In genomic region chr9:110685591-110685990, GRCm38 (mm10) we compare ENCODE assay signal across 9 mouse cellular contexts. TPM values are rescaled to one million over a fixed set of nuclear protein-coding genes. Genes with fewer than 3 reads are reported as not detected.
DNase-seq lines count a peak whose midpoint lies in the region; ATAC-seq and TF ChIP-seq lines count a peak whose summit lies in the region.
"Had no signal": no experiment of that assay in that cellular context is flagged by ENCODE, and none has a peak within 500 bp of the region (broad histone marks: within the 10 kb centered on the region; RNA-seq: fewer than 3 reads in every experiment).

No protein-coding gene starts in this region.

- no peak overlapping the region for H3K4me2 ChIP-seq in midbrain, embryonic 15.5 days
- H3K4me2 ChIP-seq: embryonic facial prominence, embryonic 13.5 days had no signal

- ATAC-seq in midbrain, embryonic 15.5 days (replicated peaks) = no peak

- no peaks in the 10 kb centered on the region for H3K36me3 ChIP-seq in midbrain, embryonic 10.5 days
- no peaks in the 10 kb centered on the region for H3K36me3 ChIP-seq in midbrain, embryonic 15.5 days (replicated peaks)
- H3K36me3 ChIP-seq: embryonic facial prominence, embryonic 13.5 days had no signal

- no peak for DNase-seq in gastrocnemius, adult 2 months
- DNase-seq in gastrocnemius, adult 18-20 months (ENCODE audit: low spot score) = no peak
- DNase-seq in midbrain, embryonic 10.5 days (ENCODE audit: low spot score) = no peak
- DNase-seq in monocyte, adult 2 months (ENCODE audit: low read depth in 1 of 2, low spot score in 2 of 2) = peak; percentile 44 to 62
- DNase-seq in retina, postnatal 1 day = no peak
- no peak for DNase-seq in embryo, embryonic 10 days (ENCODE audit: low spot score)

- no peaks in the 10 kb centered on the region for H3K9me3 ChIP-seq in midbrain, embryonic 10.5 days (replicated peaks)
- no peaks in the 10 kb centered on the region for H3K9me3 ChIP-seq in midbrain, embryonic 15.5 days
- H3K9me3 ChIP-seq: embryonic facial prominence, embryonic 13.5 days had no signal

- WGBS in midbrain, embryonic 10.5 days = 87% methylated on average over 5 of the region's 5 CpGs
- WGBS in midbrain, embryonic 15.5 days = 75% methylated on average over 5 of the region's 5 CpGs

- no peak overlapping the region for H3K4me3 ChIP-seq in gastrocnemius, adult 2 months
- no peak overlapping the region for H3K4me3 ChIP-seq in midbrain, embryonic 10.5 days
- no peak overlapping the region for H3K4me3 ChIP-seq in midbrain, embryonic 15.5 days
- H3K4me3 ChIP-seq in brown adipose tissue, adult 24 weeks (ENCODE audit: insufficient read depth, low read depth, low read length) = no peak overlapping the region
- H3K4me3 ChIP-seq: embryonic facial prominence, embryonic 13.5 days had no signal

- no peaks in the 10 kb centered on the region for H3K27me3 ChIP-seq in midbrain, embryonic 10.5 days (ENCODE audit: low read depth, poor library complexity, severe bottlenecking)
- no peaks in the 10 kb centered on the region for H3K27me3 ChIP-seq in midbrain, embryonic 15.5 days (replicated peaks)
- H3K27me3 ChIP-seq: embryonic facial prominence, embryonic 13.5 days had no signal

- TF ChIP-seq CTCF in gastrocnemius, adult 2 months (IDR thresholded peaks at IDR 0.05) = no peak

- H3K9ac ChIP-seq in midbrain, embryonic 15.5 days = no peak overlapping the region
- H3K9ac ChIP-seq: embryonic facial prominence, embryonic 13.5 days had no signal

- peaks cover 54% of the 10 kb centered on the region for H3K4me1 ChIP-seq in midbrain, embryonic 10.5 days
- H3K4me1 ChIP-seq in midbrain, embryonic 15.5 days = peaks cover 36% of the 10 kb centered on the region
- peaks cover 46% of the 10 kb centered on the region for H3K4me1 ChIP-seq in brown adipose tissue, adult 24 weeks (ENCODE audit: control insufficient read depth, insufficient read depth, insufficient read length, low read length)

- H3K27ac ChIP-seq in gastrocnemius, adult 2 months = peak overlapping the region; percentile 84
- H3K27ac ChIP-seq in midbrain, embryonic 10.5 days (replicated peaks) = 0 out of 2 replicates have a peak overlapping the region, but pooled peaks have one; percentile 17
- H3K27ac ChIP-seq in midbrain, embryonic 15.5 days = no peak overlapping the region
- peak overlapping the region; percentile 67 for H3K27ac ChIP-seq in brown adipose tissue, adult 24 weeks (replicated peaks; ENCODE audit: low read depth, low read length)

- intact Hi-C loops in gastrocnemius, adult 2 months (cut with DNase I) = loop anchor here (5.0 kb wide), 1 partner anchor 33 kb away; the partner anchor contains the start of gene Nbeal2

RNA-seq across cellular contexts. Expression of gene Ccdc12, which starts 29.3 kb away (rescaled TPM):
- total RNA-seq in gastrocnemius, adult 2 months (2021) = 10 to 100 TPM; 43.4 to 51.7 TPM
- total RNA-seq in gastrocnemius, adult 18-20 months (2021) = 10 to 100 TPM; 42.4 to 45.8 TPM
- polyA plus RNA-seq in midbrain, embryonic 10.5 days (2016; fragmentation: Nextera tagmentation; extraction: Ambion mirVana) = 176 and 189 TPM in 2 replicates
- 110 and 115 TPM in 2 replicates for polyA plus RNA-seq in midbrain, embryonic 15.5 days (2015; fragmentation: Nextera tagmentation; extraction: Ambion mirVana)
- 44.7 and 46.2 TPM in 2 replicates for polyA plus RNA-seq in brown adipose tissue, adult 24 weeks (2012; ENCODE audit: insufficient read depth, insufficient read length, missing spikeins)

RNA-seq across cellular contexts. Expression of gene Nbeal2, which starts 31.6 kb away (rescaled TPM):
- 1 to 10 TPM; 4.7 to 5.0 TPM for total RNA-seq in gastrocnemius, adult 2 months (2021)
- 1 to 10 TPM; 3.6 to 3.7 TPM for total RNA-seq in gastrocnemius, adult 18-20 months (2021)
- polyA plus RNA-seq in midbrain, embryonic 10.5 days (2016; fragmentation: Nextera tagmentation; extraction: Ambion mirVana) = 1.3 and 1.4 TPM in 2 replicates
- polyA plus RNA-seq in midbrain, embryonic 15.5 days (2015; fragmentation: Nextera tagmentation; extraction: Ambion mirVana) = 5.5 and 6.4 TPM in 2 replicates
- polyA plus RNA-seq in brown adipose tissue, adult 24 weeks (2012; ENCODE audit: insufficient read depth, insufficient read length, missing spikeins) = 2.2 and 4.8 TPM in 2 replicates

RNA-seq across cellular contexts. Expression of gene Myl3, which starts 56.1 kb away (rescaled TPM):
- total RNA-seq in gastrocnemius, adult 2 months (2021) = 1,000 to 10,000 TPM in 1 of 2 experiments, 100 to 1,000 TPM in 1; 528 to 1,790 TPM
- 100 to 1,000 TPM; 624 to 860 TPM for total RNA-seq in gastrocnemius, adult 18-20 months (2021)
- 0.36 and 0.51 TPM in 2 replicates for polyA plus RNA-seq in midbrain, embryonic 10.5 days (2016; fragmentation: Nextera tagmentation; extraction: Ambion mirVana)
- polyA plus RNA-seq in midbrain, embryonic 15.5 days (2015; fragmentation: Nextera tagmentation; extraction: Ambion mirVana) = 0.56 and 2.0 TPM in 2 replicates
- polyA plus RNA-seq in brown adipose tissue, adult 24 weeks (2012; ENCODE audit: insufficient read depth, insufficient read length, missing spikeins) = 17.2 and 23.5 TPM in 2 replicates

Comparison
In these comparisons a context has a peak if more than half of its experiments do, and no peak if none do; other contexts are left out.
1. DNase-seq: peak in monocyte, adult 2 months (2 of 2); none in gastrocnemius, adult 2 months (single experiment), gastrocnemius, adult 18-20 months (single experiment), midbrain, embryonic 10.5 days (single experiment), retina, postnatal 1 day (single experiment) and embryo, embryonic 10 days (single experiment).